Mouse (Mus musculus) heart, embryonic 12.5 days (tissue): ENCODE results near the gene Pbx4. TPM values are rescaled to one million over a fixed set of nuclear protein-coding genes. Genes with fewer than 3 reads are reported as not detected.
A peak's percentile ranks its signal among the peaks of the same experiment; 100 is the strongest.

ENCODE experiments used
- ATAC-seq: fragments of 200-750 bp; cut with Nextera tagmentation; 2 replicates; pipeline ENCODE4 v1.8.0; 2017; ENCODE audit warnings: moderate TSS enrichment, moderate library complexity; ENCODE audit not compliant: insufficient number of reproducible peaks, low FRiP score
- H3K27ac ChIP-seq: fragments of 300-500 bp; sonication (generic); 2 replicates; pipeline ENCODE4 v1.5.1; 2016; ENCODE audit warnings: mild to moderate bottlenecking, moderate library complexity; ENCODE audit not compliant: poor library complexity, severe bottlenecking
- H3K27me3 ChIP-seq: fragments of 300-500 bp; sonication (generic); replicated peaks from 2 replicates; pipeline ENCODE4 v1.6.1; 2016; ENCODE audit warnings: mild to moderate bottlenecking, moderate library complexity
- H3K36me3 ChIP-seq: fragments of 300-500 bp; sonication (generic); 2 replicates; pipeline ENCODE4 v1.6.1; 2016; ENCODE audit warnings: mild to moderate bottlenecking, moderate library complexity
- H3K4me1 ChIP-seq: fragments of 300-500 bp; sonication (generic); replicated peaks from 2 replicates; pipeline ENCODE4 v1.6.1; 2016; ENCODE audit warnings: mild to moderate bottlenecking
- H3K4me2 ChIP-seq: fragments of 300-500 bp; sonication (generic); 2 replicates; pipeline ENCODE4 v1.6.1; 2016; ENCODE audit warnings: mild to moderate bottlenecking, moderate library complexity
- H3K4me3 ChIP-seq: fragments of 300-500 bp; sonication (generic); 2 replicates; pipeline ENCODE4 v1.5.1; 2016; ENCODE audit warnings: mild to moderate bottlenecking
- H3K9ac ChIP-seq: fragments of 300-500 bp; sonication (generic); 2 replicates; pipeline ENCODE4 v1.6.1; 2016; ENCODE audit warnings: mild to moderate bottlenecking, moderate library complexity
- H3K9me3 ChIP-seq: fragments of 300-500 bp; sonication (generic); replicated peaks from 2 replicates; pipeline ENCODE4 v1.6.1; 2016; ENCODE audit warnings: mild to moderate bottlenecking, moderate library complexity
- WGBS: fragments of 180-500 bp; shearing (Covaris S2); methylation state at CpG from one replicate; pipeline ENCODE4 v1.1.7; 2016; 5-methylcytosine and 5-hydroxymethylcytosine counted together
- polyA plus RNA-seq: library from polyadenylated mRNA; unstranded; fragments of >200 nt; fragmentation: Nextera tagmentation; extraction: Ambion mirVana; gene quantifications from 2 replicates; pipeline ENCODE4 v1.2.1, GENCODE M21; 2016

The Pbx4 gene
- polyA plus RNA-seq, 1 experiment from 2014 or later = 4.7 TPM

GRCm38 (mm10) chr8:69809820-69810219 lies 22.5 kb upstream of the Pbx4 start:
- Histone ChIP-seq H3K4me3 (no peak overlapping the region), H3K9me3 (0 out of 2 replicates have a peak, but pooled peaks cover 2% of the 10 kb centered on the region), H3K36me3 (peaks cover 66% of the 10 kb centered on the region), H3K27ac (no peak overlapping the region), H3K9ac (no peak overlapping the region), H3K4me2 (peak overlapping the region; percentile 92; the same call in 1 of the 2 replicates), H3K27me3 (no peaks in the 10 kb centered on the region), H3K4me1 (peaks cover 18% of the 10 kb centered on the region; the same call in 1 of the 2 replicates)
- WGBS = 43% methylated on average over 3 of the region's 3 CpGs
- ATAC-seq = no peak

GRCm38 (mm10) chr8:69814881-69815280 lies 17.4 kb upstream of the Pbx4 start:
- no peaks in the 10 kb centered on the region for H3K27me3 ChIP-seq
- no peak overlapping the region for H3K27ac ChIP-seq
- WGBS = 79% methylated on average over 2 of the region's 2 CpGs
- no peak for ATAC-seq
- no peak overlapping the region for H3K4me2 ChIP-seq
- no peak overlapping the region for H3K9ac ChIP-seq
- H3K36me3 ChIP-seq = peaks cover 72% of the 10 kb centered on the region
- H3K4me3 ChIP-seq = no peak overlapping the region
- H3K4me1 ChIP-seq = peaks cover 11% of the 10 kb centered on the region; the same call in 1 of the 2 replicates
- 0 out of 2 replicates have a peak, but pooled peaks cover 4% of the 10 kb centered on the region for H3K9me3 ChIP-seq

- no peak for ATAC-seq
- peaks cover 68% of the 10 kb centered on the region for H3K36me3 ChIP-seq
- H3K27ac ChIP-seq = no peak overlapping the region
- WGBS = 90% methylated on average over 4 of the region's 4 CpGs
- no peak overlapping the region for H3K9ac ChIP-seq
- H3K9me3 ChIP-seq = 0 out of 2 replicates have a peak, but pooled peaks cover 4% of the 10 kb centered on the region
- peaks cover 9% of the 10 kb centered on the region; the same call in 1 of the 2 replicates for H3K4me1 ChIP-seq
- H3K4me2 ChIP-seq = no peak overlapping the region
- H3K4me3 ChIP-seq = no peak overlapping the region
- no peaks in the 10 kb centered on the region for H3K27me3 ChIP-seq
These were observed 16.9 kb upstream of the Pbx4 start for GRCm38 (mm10) chr8:69815396-69815795.

- no peak for ATAC-seq
- WGBS = 71% methylated on average over 9 of the region's 9 CpGs
- H3K36me3 ChIP-seq = peaks cover 42% of the 10 kb centered on the region
- H3K9me3 ChIP-seq = no peaks in the 10 kb centered on the region
- H3K4me2 ChIP-seq = no peak overlapping the region
- no peak overlapping the region for H3K4me3 ChIP-seq
- no peak overlapping the region for H3K9ac ChIP-seq
- H3K27ac ChIP-seq = no peak overlapping the region
- peaks cover 20% of the 10 kb centered on the region for H3K4me1 ChIP-seq
- H3K27me3 ChIP-seq = no peaks in the 10 kb centered on the region
These were observed 11.8 kb upstream of the Pbx4 start for GRCm38 (mm10) chr8:69820466-69820865.

GRCm38 (mm10) chr8:69821971-69822385 lies 10.3 kb upstream of the Pbx4 start:
- ATAC-seq = peak; percentile 60
- WGBS = under 1% methylated on average over 12 of the region's 22 CpGs
- Histone ChIP-seq H3K36me3 (peaks cover 32% of the 10 kb centered on the region), H3K4me3 (peak overlapping the region; percentile 61), H3K27me3 (no peaks in the 10 kb centered on the region), H3K4me1 (peaks cover 11% of the 10 kb centered on the region; the same call in 1 of the 2 replicates), H3K27ac (0 out of 2 replicates have a peak overlapping the region, but pooled peaks have one; percentile 25), H3K9ac (peak overlapping the region; percentile 70), H3K4me2 (peak overlapping the region; percentile 94), H3K9me3 (no peaks in the 10 kb centered on the region)

GRCm38 (mm10) chr8:69822386-69823191 lies 9.7 kb upstream of the Pbx4 start, which contains the start of gene Lpar2:
TSS of gene Lpar2 (plus strand) at chr8:69822429.
- Histone ChIP-seq H3K27me3 (no peaks in the 10 kb centered on the region), H3K36me3 (peaks cover 26% of the 10 kb centered on the region), H3K27ac (peak within 1 kb of the TSS; percentile 36; the same call in 1 of the 2 replicates), H3K4me1 (peaks cover 16% of the 10 kb centered on the region), H3K9me3 (no peaks in the 10 kb centered on the region), H3K9ac (peak within 1 kb of the TSS; percentile 70), H3K4me3 (peak within 1 kb of the TSS; percentile 61), H3K4me2 (peak within 1 kb of the TSS; percentile 94)
- peak; percentile 78 for ATAC-seq
- 3% methylated on average over 32 of the region's 35 CpGs for WGBS

GRCm38 (mm10) chr8:69826371-69826770 lies 5.9 kb upstream of the Pbx4 start:
- no peak for ATAC-seq
- H3K4me2 ChIP-seq = no peak overlapping the region
- H3K27me3 ChIP-seq = no peaks in the 10 kb centered on the region
- H3K27ac ChIP-seq = no peak overlapping the region
- peaks cover 19% of the 10 kb centered on the region for H3K4me1 ChIP-seq
- H3K9me3 ChIP-seq = no peaks in the 10 kb centered on the region
- no peak overlapping the region for H3K4me3 ChIP-seq
- H3K9ac ChIP-seq = no peak overlapping the region
- H3K36me3 ChIP-seq = peaks cover 11% of the 10 kb centered on the region
- 89% methylated on average over 12 of the region's 12 CpGs for WGBS

GRCm38 (mm10) chr8:69837057-69837682 lies 4.9 kb downstream of the Pbx4 start:
- H3K4me2 ChIP-seq = no peak overlapping the region
- ATAC-seq = no peak
- no peak overlapping the region for H3K27ac ChIP-seq
- 73% methylated on average over 8 of the region's 8 CpGs for WGBS
- H3K27me3 ChIP-seq = no peaks in the 10 kb centered on the region
- H3K36me3 ChIP-seq = no peaks in the 10 kb centered on the region
- no peak overlapping the region for H3K4me3 ChIP-seq
- H3K4me1 ChIP-seq = peaks cover 6% of the 10 kb centered on the region; the same call in 1 of the 2 replicates
- H3K9ac ChIP-seq = no peak overlapping the region
- no peaks in the 10 kb centered on the region for H3K9me3 ChIP-seq

GRCm38 (mm10) chr8:69847167-69848065 lies 15.1 kb downstream of the Pbx4 start:
- H3K9me3 ChIP-seq = no peaks in the 10 kb centered on the region
- no peak overlapping the region for H3K27ac ChIP-seq
- H3K36me3 ChIP-seq = no peaks in the 10 kb centered on the region
- no peak for ATAC-seq
- H3K4me2 ChIP-seq = no peak overlapping the region
- H3K27me3 ChIP-seq = no peaks in the 10 kb centered on the region
- 68% methylated on average over 3 of the region's 3 CpGs for WGBS
- H3K9ac ChIP-seq = no peak overlapping the region
- no peak overlapping the region for H3K4me3 ChIP-seq
- H3K4me1 ChIP-seq = peaks cover 18% of the 10 kb centered on the region

- no peaks in the 10 kb centered on the region for H3K27me3 ChIP-seq
- no peak overlapping the region for H3K4me2 ChIP-seq
- H3K9me3 ChIP-seq = no peaks in the 10 kb centered on the region
- no peak overlapping the region for H3K4me3 ChIP-seq
- H3K27ac ChIP-seq = 0 out of 2 replicates have a peak overlapping the region, but pooled peaks have one; percentile 24
- WGBS = 39% methylated on average over 8 of the region's 8 CpGs
- peak; percentile 87 for ATAC-seq
- H3K9ac ChIP-seq = no peak overlapping the region
- H3K4me1 ChIP-seq = peaks cover 18% of the 10 kb centered on the region
- no peaks in the 10 kb centered on the region for H3K36me3 ChIP-seq
These were observed 16.7 kb downstream of the Pbx4 start for GRCm38 (mm10) chr8:69848951-69849350.
